Mouse (Mus musculus) neural tube, embryonic 13.5 days (tissue): ENCODE results near the gene Cyp19a1. TPM values are rescaled to one million over a fixed set of nuclear protein-coding genes. Genes with fewer than 3 reads are reported as not detected.

ENCODE experiments used
- ATAC-seq: fragments of 200-750 bp; cut with Nextera tagmentation; 2 replicates; pipeline ENCODE4 v1.8.0; 2017; ENCODE audit warnings: low read depth, mild to moderate bottlenecking, moderate TSS enrichment, moderate library complexity
- H3K27ac ChIP-seq: fragments of 300-500 bp; sonication (generic); replicated peaks from 2 replicates; pipeline ENCODE4 v1.5.1; 2015; ENCODE audit warnings: moderate library complexity, mild to moderate bottlenecking, inconsistent platforms
- H3K27me3 ChIP-seq: fragments of 300-500 bp; sonication (generic); 2 replicates; pipeline ENCODE4 v1.6.1; 2015; ENCODE audit warnings: mild to moderate bottlenecking, inconsistent platforms
- H3K36me3 ChIP-seq: fragments of 300-500 bp; sonication (generic); 2 replicates; pipeline ENCODE4 v1.6.1; 2015; ENCODE audit warnings: mild to moderate bottlenecking, inconsistent platforms
- H3K4me1 ChIP-seq: fragments of 300-500 bp; sonication (generic); replicated peaks from 2 replicates; pipeline ENCODE4 v1.6.1; 2015; ENCODE audit warnings: inconsistent platforms
- H3K4me2 ChIP-seq: fragments of 300-500 bp; sonication (generic); 2 replicates; pipeline ENCODE4 v1.6.1; 2015; ENCODE audit warnings: inconsistent platforms, mild to moderate bottlenecking, moderate library complexity
- H3K4me3 ChIP-seq: fragments of 300-500 bp; sonication (generic); 2 replicates; pipeline ENCODE4 v1.5.1; 2015; ENCODE audit warnings: mild to moderate bottlenecking, inconsistent platforms
- H3K9ac ChIP-seq: fragments of 300-500 bp; sonication (generic); 2 replicates; pipeline ENCODE4 v1.6.1; 2015; ENCODE audit warnings: moderate library complexity, mild to moderate bottlenecking, inconsistent platforms
- H3K9me3 ChIP-seq: fragments of 300-500 bp; sonication (generic); 2 replicates; pipeline ENCODE4 v1.6.1; 2016; ENCODE audit warnings: inconsistent platforms
- WGBS: fragments of 180-500 bp; shearing (Covaris S2); methylation state at CpG from one replicate; pipeline ENCODE4 v1.1.7; 2015; 5-methylcytosine and 5-hydroxymethylcytosine counted together
- polyA plus RNA-seq: library from polyadenylated mRNA; unstranded; fragments of >200 nt; fragmentation: Nextera tagmentation; extraction: Ambion mirVana; gene quantifications from 2 replicates; pipeline ENCODE4 v1.2.1, GENCODE M21; 2015

Gene Cyp19a1
- not detected in 2 replicates for polyA plus RNA-seq

- H3K36me3 ChIP-seq: no peaks in the 10 kb centered on the region
These were observed at the start of gene Cyp19a1 for GRCm38 (mm10) chr9:54268010-54268409. Gene Cyp19a1 (minus strand): TSS chr9:54268110.

GRCm38 (mm10) chr9:54316363-54316762 is 48.5 kb upstream of the Cyp19a1 start:
- ATAC-seq: no peak

More at GRCm38 (mm10) chr9:54268010-54268409, at the start of gene Cyp19a1:
- Histone ChIP-seq H3K27ac (no peak within 1 kb of the TSS), H3K4me2 (no peak within 1 kb of the TSS), H3K9me3 (no peaks in the 10 kb centered on the region), H3K9ac (no peak within 1 kb of the TSS), H3K4me1 (no peaks in the 10 kb centered on the region), H3K4me3 (no peak within 1 kb of the TSS), H3K27me3 (no peaks in the 10 kb centered on the region)
- ATAC-seq: no peak
- 89% methylated on average over 7 of the region's 7 CpGs for WGBS

GRCm38 (mm10) chr9:54308751-54309358 is 40.9 kb upstream of the Cyp19a1 start:
- H3K4me2 ChIP-seq: no peak overlapping the region
- no peak overlapping the region for H3K27ac ChIP-seq
- peaks cover 7% of the 10 kb centered on the region; the same call in 1 of the 2 replicates for H3K4me1 ChIP-seq
- no peak for ATAC-seq
- 36% methylated on average over 2 of the region's 2 CpGs for WGBS
- no peak overlapping the region for H3K4me3 ChIP-seq
- no peaks in the 10 kb centered on the region for H3K36me3 ChIP-seq
- no peak overlapping the region for H3K9ac ChIP-seq
- H3K27me3 ChIP-seq: no peaks in the 10 kb centered on the region
- no peaks in the 10 kb centered on the region for H3K9me3 ChIP-seq

More at GRCm38 (mm10) chr9:54316363-54316762, 48.5 kb upstream of the Cyp19a1 start:
- Histone ChIP-seq H3K27ac (no peak overlapping the region), H3K9me3 (no peaks in the 10 kb centered on the region), H3K4me3 (no peak overlapping the region), H3K27me3 (no peaks in the 10 kb centered on the region), H3K4me1 (no peaks in the 10 kb centered on the region), H3K9ac (no peak overlapping the region), H3K36me3 (no peaks in the 10 kb centered on the region), H3K4me2 (no peak overlapping the region)
- WGBS: 80% methylated on average over 9 of the region's 9 CpGs

GRCm38 (mm10) chr9:54308209-54308608 is 40.3 kb upstream of the Cyp19a1 start:
- H3K9ac ChIP-seq: no peak overlapping the region
- no peak overlapping the region for H3K4me2 ChIP-seq
- peaks cover 7% of the 10 kb centered on the region; the same call in 1 of the 2 replicates for H3K4me1 ChIP-seq
- no peaks in the 10 kb centered on the region for H3K27me3 ChIP-seq
- no peaks in the 10 kb centered on the region for H3K36me3 ChIP-seq
- no peak overlapping the region for H3K27ac ChIP-seq
- H3K4me3 ChIP-seq: no peak overlapping the region
- H3K9me3 ChIP-seq: no peaks in the 10 kb centered on the region
- no peak for ATAC-seq
- 62% methylated on average over 1 of the region's 1 CpGs for WGBS

GRCm38 (mm10) chr9:54301255-54301654 is 33.3 kb upstream of the Cyp19a1 start:
- Histone ChIP-seq H3K27ac (no peak overlapping the region), H3K9ac (no peak overlapping the region), H3K9me3 (no peaks in the 10 kb centered on the region), H3K36me3 (no peaks in the 10 kb centered on the region), H3K4me1 (no peaks in the 10 kb centered on the region), H3K4me3 (no peak overlapping the region), H3K27me3 (no peaks in the 10 kb centered on the region), H3K4me2 (no peak overlapping the region)
- no peak for ATAC-seq
- WGBS: 88% methylated on average over 4 of the region's 4 CpGs

GRCm38 (mm10) chr9:54299792-54300191 is 31.9 kb upstream of the Cyp19a1 start:
- Histone ChIP-seq H3K27ac (no peak overlapping the region), H3K4me3 (no peak overlapping the region), H3K9ac (no peak overlapping the region), H3K36me3 (no peaks in the 10 kb centered on the region), H3K4me2 (no peak overlapping the region), H3K4me1 (no peaks in the 10 kb centered on the region), H3K27me3 (no peaks in the 10 kb centered on the region), H3K9me3 (no peaks in the 10 kb centered on the region)
- ATAC-seq: no peak

GRCm38 (mm10) chr9:54299389-54299788 is 31.5 kb upstream of the Cyp19a1 start:
- 91% methylated on average over 3 of the region's 3 CpGs for WGBS
- H3K9ac ChIP-seq: no peak overlapping the region
- H3K4me1 ChIP-seq: no peaks in the 10 kb centered on the region
- H3K36me3 ChIP-seq: no peaks in the 10 kb centered on the region
- no peak overlapping the region for H3K4me2 ChIP-seq
- no peaks in the 10 kb centered on the region for H3K9me3 ChIP-seq
- no peaks in the 10 kb centered on the region for H3K27me3 ChIP-seq
- ATAC-seq: no peak
- no peak overlapping the region for H3K27ac ChIP-seq
- no peak overlapping the region for H3K4me3 ChIP-seq

- Histone ChIP-seq H3K4me2 (no peak overlapping the region), H3K27ac (no peak overlapping the region), H3K9ac (no peak overlapping the region), H3K9me3 (no peaks in the 10 kb centered on the region), H3K27me3 (peaks cover 28% of the 10 kb centered on the region), H3K4me3 (no peak overlapping the region), H3K4me1 (peaks cover 10% of the 10 kb centered on the region), H3K36me3 (no peaks in the 10 kb centered on the region)
- 51% methylated on average over 5 of the region's 5 CpGs for WGBS
- ATAC-seq: no peak
These were observed 19.9 kb upstream of the Cyp19a1 start for GRCm38 (mm10) chr9:54287804-54288203.

- Histone ChIP-seq H3K4me2 (peak within 1 kb of the TSS; percentile 83), H3K4me3 (peak within 1 kb of the TSS; percentile 43), H3K9ac (peak within 1 kb of the TSS; percentile 70), H3K27ac (no peak within 1 kb of the TSS), H3K4me1 (peaks cover 10% of the 10 kb centered on the region), H3K27me3 (peaks cover 28% of the 10 kb centered on the region), H3K9me3 (no peaks in the 10 kb centered on the region), H3K36me3 (no peaks in the 10 kb centered on the region)
- WGBS: 3% methylated on average over 61 of the region's 61 CpGs
- peak; percentile 75 for ATAC-seq
These were observed 18.5 kb upstream of the Cyp19a1 start, which contains the start of gene Gldn for GRCm38 (mm10) chr9:54286331-54286987. Gene Gldn (plus strand): TSS chr9:54286486.

GRCm38 (mm10) chr9:54279046-54279589 is 11.2 kb upstream of the Cyp19a1 start:
- H3K4me2 ChIP-seq: no peak overlapping the region
- peaks cover 3% of the 10 kb centered on the region; the same call in 1 of the 2 replicates for H3K4me1 ChIP-seq
- H3K9me3 ChIP-seq: no peaks in the 10 kb centered on the region
- no peaks in the 10 kb centered on the region for H3K27me3 ChIP-seq
- 90% methylated on average over 12 of the region's 12 CpGs for WGBS
- ATAC-seq: no peak
- H3K27ac ChIP-seq: no peak overlapping the region
- H3K9ac ChIP-seq: no peak overlapping the region
- H3K36me3 ChIP-seq: no peaks in the 10 kb centered on the region
- H3K4me3 ChIP-seq: no peak overlapping the region

- Histone ChIP-seq H3K4me2 (no peak overlapping the region), H3K4me1 (peaks cover 3% of the 10 kb centered on the region; the same call in 1 of the 2 replicates), H3K27me3 (no peaks in the 10 kb centered on the region), H3K9me3 (no peaks in the 10 kb centered on the region), H3K4me3 (no peak overlapping the region), H3K36me3 (no peaks in the 10 kb centered on the region), H3K9ac (no peak overlapping the region), H3K27ac (no peak overlapping the region)
- WGBS: 89% methylated on average over 4 of the region's 4 CpGs
- no peak for ATAC-seq
These were observed 7.4 kb upstream of the Cyp19a1 start for GRCm38 (mm10) chr9:54275283-54275682.

- Histone ChIP-seq H3K9me3 (no peaks in the 10 kb centered on the region), H3K27me3 (no peaks in the 10 kb centered on the region), H3K36me3 (no peaks in the 10 kb centered on the region), H3K4me3 (no peak overlapping the region), H3K4me2 (no peak overlapping the region), H3K9ac (no peak overlapping the region), H3K4me1 (peaks cover 3% of the 10 kb centered on the region; the same call in 1 of the 2 replicates), H3K27ac (no peak overlapping the region)
- 57% methylated on average over 5 of the region's 5 CpGs for WGBS
- no peak for ATAC-seq
These were observed 3.0 kb upstream of the Cyp19a1 start for GRCm38 (mm10) chr9:54270889-54271288.
